Mouse (Mus musculus): ENCODE data around the gene Kcnn1.
A peak's percentile ranks its signal among the peaks of the same experiment; 100 is the strongest.

Kcnn1 gene

DNA sequence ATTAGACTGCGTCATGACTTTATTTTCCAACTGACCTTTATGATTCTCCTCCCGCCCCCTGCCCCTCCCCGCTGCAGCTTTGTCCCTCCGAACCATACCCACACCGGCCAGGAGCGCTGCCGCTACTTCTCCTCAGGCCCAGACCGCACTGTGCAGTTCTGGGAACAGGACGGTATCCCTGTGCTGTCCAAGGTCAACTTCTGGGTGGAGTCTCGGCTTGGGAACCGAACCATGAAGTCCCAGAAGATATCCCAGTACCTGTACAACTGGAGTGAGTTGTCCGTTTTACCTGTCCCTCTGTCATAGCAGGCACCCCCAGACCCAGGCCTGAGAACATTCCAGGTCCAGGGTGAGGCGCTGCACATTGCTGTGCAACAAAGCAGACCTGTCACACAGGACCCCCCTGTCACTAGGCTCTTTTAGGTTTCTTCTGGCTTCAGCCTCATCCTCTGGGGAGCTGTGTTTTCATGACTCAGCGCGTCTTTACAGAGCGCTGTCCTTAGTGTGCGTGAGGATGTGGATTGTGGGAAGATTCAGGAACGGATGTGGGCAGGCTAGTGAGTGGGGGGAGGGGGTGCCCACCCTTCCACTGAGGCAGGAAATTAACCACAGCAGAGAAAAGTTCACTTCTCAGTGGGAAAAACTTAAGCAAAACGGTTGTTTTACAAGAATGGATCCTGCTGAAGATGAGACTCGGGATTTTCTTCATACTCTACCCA lies 51.9 kb downstream of the Kcnn1 start:
- peak; percentile 76 for DNase-seq

DNA sequence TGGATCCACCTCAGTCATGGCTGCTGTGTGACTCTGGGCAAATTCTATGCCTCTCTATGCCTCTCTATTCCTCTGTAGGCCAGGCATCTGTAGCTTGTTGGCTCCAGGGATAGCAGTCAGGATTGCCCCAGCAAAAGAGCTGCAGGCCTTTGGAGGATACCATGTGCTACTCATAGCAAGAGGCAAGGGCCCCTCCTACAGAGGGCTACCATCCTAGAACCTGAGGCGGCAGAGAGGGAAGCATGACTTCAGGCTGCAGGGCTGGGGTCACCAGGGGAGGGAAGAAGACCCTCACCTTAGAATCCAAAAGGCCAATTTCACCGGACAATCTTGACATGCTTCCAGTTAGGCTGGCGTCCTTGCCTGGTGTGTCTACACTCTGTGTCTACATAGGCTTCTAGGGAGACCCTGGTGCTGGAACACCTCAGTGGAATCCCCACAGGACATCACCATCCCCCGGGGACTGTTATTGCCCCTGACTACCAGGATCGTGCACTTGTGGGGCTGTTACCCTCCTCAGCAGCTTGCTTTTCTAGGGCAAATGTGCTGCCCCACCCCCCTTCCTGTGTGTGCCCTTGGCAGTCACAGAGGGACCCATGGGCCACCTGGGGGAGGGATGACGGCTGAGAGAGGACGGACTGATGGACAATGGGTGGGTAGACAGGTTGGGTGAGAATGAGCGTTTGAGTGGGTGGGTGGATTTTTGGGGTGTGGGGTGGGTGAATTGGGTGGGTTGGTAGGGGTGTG lies 53.9 kb downstream of the Kcnn1 start:
- DNase-seq: peak; percentile 85

DNA sequence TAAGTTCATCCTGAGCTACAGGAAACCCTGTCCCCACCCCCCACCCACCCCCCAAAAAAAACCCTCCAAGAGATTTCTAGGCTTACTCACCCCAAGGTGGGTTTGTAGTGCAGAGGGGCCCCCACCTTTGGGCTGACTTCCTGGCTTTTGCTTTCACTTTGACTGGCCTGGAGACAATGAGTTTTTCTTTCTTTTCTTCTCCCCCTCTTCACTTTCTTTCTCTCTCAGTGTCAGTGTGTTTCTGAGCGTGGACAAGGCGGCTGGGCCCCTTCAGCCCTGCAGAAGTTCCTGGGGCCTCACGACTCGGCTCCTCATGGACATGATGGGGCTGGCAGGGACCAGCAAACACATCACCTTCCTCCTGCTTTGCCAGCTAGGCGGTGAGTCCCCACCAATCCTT lies 54.8 kb downstream of the Kcnn1 start, which contains the start of gene Il12rb1:
Il12rb1 (plus strand) TSS at position 211 of the 400 bp plus-strand sequence.
- DNase-seq: peak; percentile 61

DNA sequence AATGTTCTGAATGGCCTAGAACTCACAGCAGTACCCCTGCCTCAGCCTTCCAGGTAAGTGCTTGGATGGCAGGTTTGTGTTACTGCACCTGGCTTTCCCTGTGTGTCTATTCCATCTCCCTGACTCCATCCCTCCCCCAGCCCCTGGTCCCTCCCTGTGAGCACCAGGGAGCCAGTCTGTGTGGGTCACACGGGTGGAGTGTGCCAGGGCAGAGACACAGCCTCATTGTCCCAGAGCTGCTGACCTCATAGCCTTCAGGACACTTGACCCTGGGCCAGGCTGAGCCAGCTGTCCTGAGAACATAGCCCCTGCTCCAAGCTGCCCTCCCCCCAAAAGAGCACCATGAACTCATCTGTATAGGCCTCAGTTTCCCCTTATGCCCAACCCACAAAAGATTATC lies 55.8 kb downstream of the Kcnn1 start:
- no peak for DNase-seq

DNA sequence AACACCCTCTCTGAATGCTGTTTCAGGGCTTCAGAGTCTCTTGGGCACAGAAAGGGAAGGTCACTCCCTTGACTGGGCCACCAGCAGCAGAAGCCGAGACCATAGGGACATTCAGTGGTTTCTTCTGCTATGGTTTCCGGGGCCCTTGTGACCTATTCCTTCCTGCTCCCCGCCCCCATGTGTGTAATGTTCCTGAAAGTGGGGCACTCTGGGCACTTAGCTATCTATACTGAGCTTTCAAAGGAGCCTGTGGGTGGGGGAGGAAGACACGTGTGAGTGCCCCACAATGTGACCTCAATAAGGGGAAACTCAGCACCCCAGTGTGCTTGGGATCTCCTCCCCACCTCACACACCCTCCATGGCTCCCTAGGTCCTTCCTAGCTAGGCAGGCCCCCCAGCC lies 56.5 kb downstream of the Kcnn1 start:
- peak; percentile 80 for DNase-seq

DNA sequence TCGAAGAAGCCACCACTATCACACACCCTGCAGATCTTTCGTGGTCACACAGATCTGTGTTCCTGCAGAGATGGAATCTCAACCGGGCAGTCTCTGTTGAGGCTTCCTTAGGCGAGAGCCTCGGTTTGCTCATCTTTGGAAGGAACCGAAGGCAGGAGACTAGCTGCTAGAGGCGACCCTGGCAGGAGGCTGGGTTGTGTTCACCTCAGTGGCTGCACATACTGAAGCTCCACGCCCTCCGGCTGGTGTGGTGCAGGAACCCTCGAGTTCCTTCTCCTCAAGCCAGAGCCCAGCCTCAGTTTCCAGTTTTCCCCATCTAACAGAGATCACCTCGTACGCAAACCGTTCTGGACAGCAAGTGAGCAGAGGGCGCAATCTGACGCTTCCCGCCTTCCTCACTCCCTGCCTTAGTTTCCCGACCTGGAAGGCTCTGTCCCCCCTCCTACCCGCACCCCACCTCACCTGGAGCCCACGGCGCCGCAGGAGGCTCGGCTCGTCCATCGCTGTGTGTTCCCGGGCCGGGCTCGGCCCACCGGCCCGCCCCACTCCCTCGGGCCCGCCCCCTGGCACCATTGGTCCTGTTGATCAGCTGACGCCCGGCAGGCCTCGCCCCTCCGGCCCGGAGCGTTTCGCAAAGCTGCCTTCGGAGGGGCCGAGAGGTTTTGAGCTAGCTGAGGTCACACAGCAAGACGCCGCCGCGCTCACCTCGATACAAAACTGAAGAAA lies 58.4 kb downstream of the Kcnn1 start, which contains the start of gene Mast3:
Mast3 (minus strand) TSS at position 574 of the 726 bp plus-strand sequence.
- peak; percentile 88 for DNase-seq

DNA sequence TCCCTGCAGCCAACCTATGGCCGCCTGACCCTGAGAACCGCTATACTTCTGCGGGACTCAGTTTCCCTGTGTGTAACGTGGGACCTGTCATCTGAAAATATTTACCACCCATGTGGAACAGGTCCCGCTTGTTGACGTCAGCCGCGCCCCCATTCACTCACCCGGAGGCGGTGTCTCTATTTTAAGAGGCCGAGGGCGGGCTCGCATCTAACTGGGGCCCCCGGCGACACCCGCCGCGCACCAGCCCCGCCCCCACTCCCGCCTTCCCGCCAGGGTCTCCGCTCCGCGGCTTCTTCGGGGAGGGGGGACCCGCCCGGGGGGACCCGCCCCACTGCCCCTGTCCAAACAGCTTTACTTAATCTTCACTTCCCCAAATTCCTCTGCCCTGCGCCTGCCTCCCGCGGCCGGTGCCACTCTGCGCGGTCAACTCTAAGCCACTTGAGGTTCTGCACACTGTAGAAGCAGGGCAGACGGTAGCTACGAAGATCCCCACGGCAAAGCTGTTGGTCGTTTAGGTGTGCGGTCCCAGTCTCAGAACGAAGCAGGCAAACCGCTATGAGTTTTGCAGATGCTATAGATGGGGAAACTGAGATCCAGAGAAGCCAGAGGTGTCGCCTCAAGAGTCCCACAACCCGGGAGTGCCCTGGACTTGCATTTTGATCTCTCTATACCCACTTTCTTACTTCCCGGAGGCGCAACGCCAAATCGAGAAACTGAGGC lies 59.1 kb downstream of the Kcnn1 start:
- peak; percentile 93 for DNase-seq

DNA sequence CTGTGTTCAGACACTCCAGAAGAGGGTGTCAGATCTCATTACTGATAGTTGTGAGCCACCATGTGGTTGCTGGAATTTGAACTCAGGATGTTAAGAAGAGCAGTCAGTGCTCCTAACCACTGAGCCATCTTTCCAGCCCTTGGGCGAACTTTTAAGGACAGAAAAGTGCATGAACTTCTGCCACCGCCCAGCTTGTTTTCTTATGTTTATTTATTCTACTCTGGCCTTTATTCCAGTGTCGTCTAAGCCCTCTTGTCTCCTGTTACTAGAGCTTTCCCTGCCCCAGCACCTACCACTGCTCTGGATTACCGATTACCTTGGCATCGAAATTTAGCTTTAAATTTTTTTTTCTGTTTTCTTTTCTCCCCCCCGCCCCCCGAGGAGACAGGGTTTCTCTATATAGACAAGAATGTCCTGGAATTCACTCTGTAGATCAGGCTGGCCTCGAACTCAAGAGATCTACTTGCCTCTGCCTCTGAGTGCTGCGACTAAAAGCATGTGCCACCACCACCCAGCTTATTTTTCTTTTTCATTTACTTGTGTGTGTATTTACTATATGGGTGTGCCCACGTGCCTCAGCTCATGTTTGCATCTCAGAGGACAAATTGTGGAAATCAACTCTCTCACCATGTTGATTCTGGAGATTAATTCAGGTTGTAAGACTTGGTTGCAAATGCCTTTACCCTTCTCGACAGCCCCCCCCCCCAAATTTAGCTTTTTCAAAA lies 60.1 kb downstream of the Kcnn1 start:
- no peak for DNase-seq

DNA sequence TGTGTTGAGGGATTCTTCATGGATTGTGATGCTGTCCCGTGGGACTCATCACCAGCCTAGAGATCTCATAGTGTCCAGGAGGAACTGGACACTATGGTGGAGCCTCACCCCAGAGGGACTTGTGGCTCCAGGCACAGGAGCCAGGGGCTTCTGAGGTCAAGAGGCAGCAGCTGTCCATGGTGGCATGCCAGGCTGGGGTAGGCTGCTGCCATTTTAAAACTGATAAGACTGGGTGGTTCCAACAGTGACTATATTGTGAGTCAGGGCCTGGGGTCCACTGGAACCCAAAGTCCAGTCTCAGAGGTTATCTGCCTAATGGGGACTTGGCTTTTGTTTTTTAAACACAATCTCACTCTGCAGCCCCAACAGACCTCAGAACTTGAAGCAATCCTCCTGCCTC lies 61.2 kb downstream of the Kcnn1 start:
- no peak for DNase-seq

DNA sequence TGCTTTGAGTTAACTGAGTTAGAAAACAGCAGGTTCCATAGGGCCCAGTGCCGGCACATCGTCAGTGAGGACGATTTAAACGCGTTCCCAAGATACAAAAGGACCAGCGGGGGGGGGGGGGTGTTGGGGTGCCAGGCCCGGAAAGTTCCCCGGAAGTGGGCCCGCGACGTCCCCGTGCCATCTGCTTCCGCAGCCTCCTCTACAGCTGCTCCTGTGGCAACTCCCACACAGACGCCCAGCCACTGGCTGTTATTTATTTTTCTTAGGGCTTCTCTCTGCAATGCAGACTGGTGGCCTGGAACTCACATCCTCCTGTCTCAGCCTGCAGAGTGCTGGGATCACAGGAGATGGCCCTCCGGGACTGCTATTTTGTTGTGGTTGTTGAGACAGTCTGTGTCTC lies 61.9 kb downstream of the Kcnn1 start:
- DNase-seq: peak; percentile 77

DNA sequence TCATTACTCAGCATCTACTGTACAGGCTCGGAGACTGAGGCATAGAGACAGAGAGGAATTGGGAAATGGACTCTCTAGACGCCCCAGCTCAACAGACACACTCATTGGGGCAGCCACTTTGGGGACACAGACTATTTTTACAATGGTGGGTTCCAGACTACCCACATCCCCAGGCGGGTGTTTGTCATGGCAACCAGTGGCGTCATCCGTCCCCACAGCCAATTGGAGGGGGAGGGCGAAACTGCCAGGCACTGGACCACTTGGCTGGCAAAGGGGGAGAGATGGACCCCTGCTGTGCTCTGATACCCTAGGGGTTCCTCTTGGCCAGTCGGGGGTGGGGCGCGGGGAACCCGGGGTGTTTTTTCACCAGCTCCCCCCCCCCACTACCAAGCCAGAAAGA lies 62.4 kb downstream of the Kcnn1 start:
- DNase-seq: peak; percentile 55

DNA sequence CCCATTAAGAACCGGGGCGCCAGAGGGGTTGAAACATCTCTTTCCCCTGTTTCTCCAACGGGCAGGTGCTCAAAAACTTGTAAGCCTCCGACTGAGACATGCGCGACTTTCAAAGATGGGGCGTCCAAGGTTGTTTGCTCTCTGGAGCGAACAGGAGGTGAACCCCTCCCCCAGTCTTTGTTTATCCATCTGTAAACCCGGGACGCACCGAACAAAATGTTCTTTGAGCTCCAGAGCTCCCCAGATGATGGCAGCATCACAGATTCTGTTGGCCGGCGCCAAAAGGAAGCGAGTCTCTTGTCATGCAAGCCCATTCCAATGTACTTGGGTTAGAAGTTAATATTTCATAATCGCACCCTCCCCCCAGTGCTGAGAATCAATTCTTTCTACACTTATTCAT lies 64.8 kb downstream of the Kcnn1 start:
- DNase-seq: no peak

DNA sequence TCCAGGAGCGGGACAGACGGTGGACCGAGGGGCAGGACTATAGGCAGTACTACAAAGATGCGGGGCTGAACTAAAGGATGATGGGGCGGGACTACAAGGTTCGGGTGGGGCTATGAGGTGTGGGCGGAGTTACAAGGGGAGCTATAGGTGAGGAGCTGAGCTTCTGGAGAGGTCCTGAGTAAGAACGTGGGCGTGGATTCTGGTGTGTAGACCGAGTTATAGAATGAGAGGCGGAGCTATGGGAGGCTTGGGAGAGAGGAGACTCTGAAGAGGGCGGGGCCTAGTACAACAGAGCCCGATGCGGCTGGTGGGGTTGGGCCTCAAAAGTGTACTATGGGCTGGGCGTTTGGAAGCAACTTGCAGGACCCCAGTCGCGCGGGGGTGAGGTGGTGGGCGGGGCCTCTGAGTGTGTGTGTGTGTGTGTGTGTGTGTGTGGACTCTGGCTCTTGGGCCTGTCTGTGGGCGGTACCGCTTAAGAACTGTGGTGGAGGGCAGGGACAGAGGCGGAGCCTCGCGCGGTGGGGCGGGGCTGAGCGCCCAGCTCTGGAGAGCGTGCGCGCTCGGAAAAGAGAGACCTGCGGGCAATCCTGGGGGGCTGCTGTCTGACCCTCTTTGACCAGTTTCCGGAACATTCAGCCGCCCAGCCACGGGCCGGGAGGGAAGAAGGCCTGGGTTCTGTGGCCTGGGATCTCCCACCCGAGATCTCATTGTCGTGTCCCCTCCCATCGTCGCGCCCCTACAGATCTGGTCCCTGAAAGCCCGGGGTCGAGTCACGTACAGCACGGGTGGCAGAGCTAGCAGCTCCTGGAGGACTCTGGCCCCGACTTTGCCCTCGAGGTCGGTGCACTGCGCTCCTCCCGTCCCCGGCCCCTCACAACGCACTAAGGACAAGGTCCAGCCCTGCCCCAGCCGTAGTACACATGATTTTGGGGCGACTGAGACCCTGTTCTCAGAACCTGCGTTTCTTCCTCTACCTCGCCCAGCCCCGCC lies 65.7 kb downstream of the Kcnn1 start:
- peak; percentile 89 for DNase-seq

DNA sequence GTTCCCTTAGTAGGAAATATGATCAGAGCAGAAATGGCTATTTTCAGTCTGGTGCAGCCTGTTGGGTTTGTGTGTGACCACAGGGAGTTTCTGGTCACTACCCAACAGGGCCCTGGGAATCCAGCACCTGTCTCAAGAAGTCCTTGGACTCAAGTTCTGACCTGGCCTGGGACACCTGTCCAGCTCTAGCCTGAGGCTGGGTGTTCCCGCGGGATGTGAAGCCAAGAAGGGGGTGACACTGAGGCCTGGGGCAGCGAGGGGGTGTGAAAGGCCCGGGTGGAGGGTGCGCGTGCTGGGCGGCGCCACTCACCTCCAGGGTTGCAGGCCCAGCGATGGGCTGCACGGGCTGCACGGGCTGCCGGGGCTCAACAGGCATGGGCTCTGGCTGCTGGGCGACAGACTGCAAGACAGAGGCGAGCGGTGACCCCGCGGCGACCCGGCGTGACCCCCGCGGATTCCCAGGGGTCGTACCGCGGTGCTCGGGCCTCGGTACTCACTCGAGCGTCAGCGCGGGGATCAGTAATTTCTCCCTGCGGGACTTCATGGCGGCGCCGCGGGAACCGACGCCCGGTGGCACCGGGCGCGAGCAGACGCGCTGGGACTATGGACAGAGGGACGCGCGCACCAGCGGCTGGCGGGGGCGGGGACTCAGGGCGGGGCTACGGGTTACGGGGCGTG lies 66.5 kb downstream of the Kcnn1 start:
- DNase-seq: no peak

DNA sequence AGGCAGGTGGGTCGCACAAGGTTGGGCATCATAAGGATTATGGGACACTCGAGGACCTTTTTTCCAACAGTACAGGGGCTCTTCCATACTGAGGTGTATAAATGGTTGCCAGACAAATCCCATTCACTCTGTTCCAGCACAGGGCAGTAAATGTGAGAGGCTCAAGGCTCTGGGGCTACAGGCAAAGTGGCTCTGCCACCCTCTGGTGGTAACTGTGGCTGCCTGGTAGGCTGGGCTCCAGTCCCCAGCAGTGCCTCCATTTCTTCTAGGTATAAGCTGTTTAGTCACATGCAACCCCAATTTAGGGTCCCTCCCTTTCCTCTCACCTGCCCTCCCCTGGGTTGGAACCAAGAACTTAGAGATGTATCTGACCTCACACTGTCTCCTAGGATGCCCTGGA lies 67.7 kb downstream of the Kcnn1 start:
- DNase-seq: no peak

DNA sequence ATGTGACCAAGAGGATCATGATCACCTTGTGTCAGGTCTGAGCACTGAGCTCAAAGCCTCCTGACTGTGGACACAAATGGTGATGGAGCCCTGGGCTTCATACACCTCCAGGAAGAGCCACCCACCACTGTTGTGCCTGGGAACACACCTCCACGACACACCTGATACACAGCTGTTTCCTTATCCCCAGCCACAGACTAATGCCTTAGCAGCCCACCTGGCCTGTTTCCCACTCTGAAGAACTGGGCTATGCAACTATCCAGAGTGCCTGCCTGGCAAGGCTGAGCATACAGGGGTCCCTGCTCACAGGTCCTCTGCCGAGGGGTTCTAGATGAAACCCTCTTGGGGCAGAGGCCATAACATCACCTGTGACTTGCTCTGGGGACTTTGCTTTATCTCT lies 68.8 kb downstream of the Kcnn1 start:
- no peak for DNase-seq

DNA sequence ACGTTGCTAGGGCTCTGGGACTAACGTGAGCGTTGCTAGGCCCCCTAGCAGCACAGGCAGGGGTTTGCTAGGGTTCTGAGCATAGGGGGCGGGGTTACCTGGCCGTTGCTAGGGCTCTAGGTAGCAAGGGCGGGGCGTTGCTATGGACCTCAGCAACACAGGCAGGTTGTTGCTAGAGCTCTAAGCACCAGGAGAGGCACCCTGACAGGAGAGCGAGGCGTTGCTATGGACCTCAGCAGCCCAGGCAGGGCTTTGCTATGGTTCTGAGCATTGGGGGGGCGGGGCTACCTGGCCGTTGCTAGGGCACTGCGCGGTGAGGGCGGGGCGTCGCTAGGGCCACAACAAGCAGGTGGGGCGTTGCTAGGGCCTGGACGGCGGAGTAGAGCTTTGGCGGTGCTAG lies 70.4 kb downstream of the Kcnn1 start:
- DNase-seq: peak; percentile 82
